Mouse (Mus musculus) heart, embryonic 13.5 days (tissue): ENCODE measurements at regions not wholly inside any gene's neighbourhood (a gene's known extent, or its start where the extent isn't known, plus 50 kb on each side); places are given as distances from the start of the nearest gene placed in this dataset.

ENCODE experiments used
- ATAC-seq: fragments of 200-750 bp; cut with Nextera tagmentation; 2 replicates; pipeline ENCODE4 v1.8.0; 2017; ENCODE audit warnings: moderate TSS enrichment; ENCODE audit not compliant: insufficient number of reproducible peaks, low FRiP score, low TSS enrichment; ENCODE audit errors: extremely low read depth
- H3K27ac ChIP-seq: fragments of 300-500 bp; sonication (generic); replicated peaks from 2 replicates; pipeline ENCODE4 v1.5.1; 2015; ENCODE audit warnings: moderate library complexity, mild to moderate bottlenecking, inconsistent platforms
- H3K27me3 ChIP-seq: fragments of 300-500 bp; sonication (generic); replicated peaks from 2 replicates; pipeline ENCODE4 v1.6.1; 2015; ENCODE audit warnings: mild to moderate bottlenecking, inconsistent platforms
- H3K36me3 ChIP-seq: fragments of 300-500 bp; sonication (generic); 2 replicates; pipeline ENCODE4 v1.6.1; 2015; ENCODE audit warnings: mild to moderate bottlenecking, inconsistent platforms
- H3K4me1 ChIP-seq: fragments of 300-500 bp; sonication (generic); 2 replicates; pipeline ENCODE4 v1.6.1; 2015; ENCODE audit warnings: inconsistent platforms
- H3K4me2 ChIP-seq: fragments of 300-500 bp; sonication (generic); 2 replicates; pipeline ENCODE4 v1.6.1; 2015; ENCODE audit warnings: inconsistent platforms, mild to moderate bottlenecking, moderate library complexity
- H3K4me3 ChIP-seq: fragments of 300-500 bp; sonication (generic); 2 replicates; pipeline ENCODE4 v1.5.1; 2015; ENCODE audit warnings: moderate library complexity, mild to moderate bottlenecking, inconsistent platforms
- H3K9ac ChIP-seq: fragments of 300-500 bp; sonication (generic); 2 replicates; pipeline ENCODE4 v1.6.1; 2015; ENCODE audit warnings: inconsistent platforms, mild to moderate bottlenecking, moderate library complexity
- H3K9me3 ChIP-seq: fragments of 300-500 bp; sonication (generic); 2 replicates; pipeline ENCODE4 v1.6.1; 2016; ENCODE audit warnings: inconsistent platforms
- WGBS: fragments of 180-500 bp; shearing (Covaris S2); methylation state at CpG from one replicate; pipeline ENCODE4 v1.1.7; 2015; ENCODE audit warnings: mixed read lengths; 5-methylcytosine and 5-hydroxymethylcytosine counted together

- ATAC-seq = no peak
Measured at GRCm38 (mm10) chr14:106190721-106191120, 84.7 kb downstream of the Trim52 start.

DNA sequence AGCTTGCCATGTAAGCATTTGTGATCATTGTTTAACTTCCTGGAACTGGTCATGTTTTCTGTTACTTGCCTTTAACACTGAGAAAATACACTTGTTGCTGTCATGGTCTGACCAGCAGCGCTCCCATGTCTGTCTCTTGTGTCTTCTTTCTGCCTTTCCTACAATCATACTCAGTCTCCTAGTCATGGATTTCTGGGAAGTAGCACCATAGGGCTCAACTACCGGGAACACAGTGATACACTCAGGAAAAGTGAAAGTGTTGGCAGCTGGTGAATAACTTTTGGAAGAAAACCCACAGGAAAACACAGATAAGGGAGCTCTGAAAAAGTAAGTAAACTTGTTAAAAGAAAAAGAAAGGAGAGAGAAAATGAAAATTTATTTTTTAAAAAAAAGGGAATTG lies 87.6 kb downstream of the Trim52 start:
- ATAC-seq = no peak
- H3K4me3 ChIP-seq = no peak overlapping the region
- peaks cover 9% of the 10 kb centered on the region for H3K4me1 ChIP-seq
- no peak overlapping the region for H3K4me2 ChIP-seq
- no peaks in the 10 kb centered on the region for H3K36me3 ChIP-seq
- H3K9me3 ChIP-seq = no peaks in the 10 kb centered on the region
- WGBS = 60% methylated on average over 2 of the region's 2 CpGs
- no peak overlapping the region for H3K27ac ChIP-seq
- no peak overlapping the region for H3K9ac ChIP-seq
- no peaks in the 10 kb centered on the region for H3K27me3 ChIP-seq

More at GRCm38 (mm10) chr14:106190721-106191120, 84.7 kb downstream of the Trim52 start:
- Histone ChIP-seq H3K36me3 (no peaks in the 10 kb centered on the region), H3K27me3 (no peaks in the 10 kb centered on the region), H3K9ac (no peak overlapping the region), H3K27ac (no peak overlapping the region), H3K4me3 (no peak overlapping the region), H3K4me2 (no peak overlapping the region), H3K4me1 (peaks cover 9% of the 10 kb centered on the region), H3K9me3 (no peaks in the 10 kb centered on the region)
- 68% methylated on average over 4 of the region's 4 CpGs for WGBS

DNA sequence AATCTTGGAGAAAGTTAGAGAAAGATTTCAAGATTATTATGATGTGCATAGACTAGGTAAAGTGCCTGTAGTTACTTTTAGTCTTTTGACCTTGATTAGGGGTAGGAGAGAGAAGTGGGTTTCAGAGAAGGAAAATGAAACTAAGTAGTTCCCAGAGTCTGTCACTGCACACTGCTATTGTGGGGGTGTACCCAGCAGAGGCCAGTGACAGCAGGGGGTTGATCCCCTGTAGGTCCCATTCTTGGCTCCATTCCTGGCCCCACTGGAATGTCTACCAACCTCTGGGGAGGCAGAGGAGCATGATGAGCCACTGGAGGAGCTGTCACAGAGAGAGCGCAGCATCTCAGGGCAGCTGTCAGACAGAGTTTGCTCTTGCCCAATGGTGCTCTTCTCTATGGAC lies 88.1 kb downstream of the Trim52 start:
- Histone ChIP-seq H3K27me3 (no peaks in the 10 kb centered on the region), H3K9ac (no peak overlapping the region), H3K4me3 (no peak overlapping the region), H3K9me3 (no peaks in the 10 kb centered on the region), H3K27ac (no peak overlapping the region), H3K4me2 (no peak overlapping the region), H3K36me3 (no peaks in the 10 kb centered on the region), H3K4me1 (peaks cover 9% of the 10 kb centered on the region)
- WGBS = 86% methylated on average over 1 of the region's 1 CpGs
- no peak for ATAC-seq

DNA sequence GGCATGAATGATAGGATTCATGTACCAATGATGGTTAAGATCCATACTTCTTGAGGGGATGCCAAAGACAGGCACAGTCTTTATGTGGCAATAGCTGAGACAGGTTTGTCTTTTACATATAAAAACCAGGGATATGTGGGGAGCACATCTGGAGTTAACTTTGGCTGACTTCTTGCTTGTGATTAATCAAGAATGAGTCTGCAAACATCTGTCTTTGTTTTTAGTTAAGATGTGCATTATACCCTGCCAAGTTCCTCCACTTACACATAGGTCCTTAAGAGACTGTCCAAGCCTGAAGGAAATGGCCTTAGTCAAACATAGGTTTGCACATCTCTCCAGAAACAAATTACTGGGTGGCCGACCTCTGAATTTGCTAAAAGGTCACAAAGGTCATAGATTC lies 91.8 kb downstream of the Trim52 start:
- WGBS = 53% methylated on average over 1 of the region's 1 CpGs
- no peak for ATAC-seq
- no peak overlapping the region for H3K27ac ChIP-seq
- H3K4me2 ChIP-seq = no peak overlapping the region
- H3K4me3 ChIP-seq = no peak overlapping the region
- H3K36me3 ChIP-seq = no peaks in the 10 kb centered on the region
- no peaks in the 10 kb centered on the region for H3K27me3 ChIP-seq
- peaks cover 9% of the 10 kb centered on the region for H3K4me1 ChIP-seq
- H3K9me3 ChIP-seq = no peaks in the 10 kb centered on the region
- H3K9ac ChIP-seq = no peak overlapping the region

DNA sequence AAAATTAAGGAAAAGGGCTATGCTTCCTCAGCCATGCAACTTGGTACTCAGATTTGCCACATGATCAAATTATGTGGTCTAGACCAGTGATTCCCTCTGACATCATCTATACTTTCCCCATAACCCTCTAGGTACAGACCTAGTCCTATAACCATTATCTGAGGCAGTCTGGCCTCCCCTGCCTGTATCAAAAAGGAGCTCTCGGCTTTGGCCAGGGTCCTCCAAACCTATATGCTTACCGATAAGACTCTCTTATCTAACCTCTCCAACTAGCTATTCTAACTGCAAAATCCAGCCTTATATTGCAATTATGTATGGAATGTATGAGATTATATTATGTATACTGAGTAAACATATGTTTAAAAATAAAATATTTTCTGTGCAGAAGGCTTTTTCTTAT lies 93.1 kb downstream of the Trim52 start:
- no peak for ATAC-seq
- Histone ChIP-seq H3K4me2 (no peak overlapping the region), H3K4me1 (peaks cover 3% of the 10 kb centered on the region), H3K27me3 (no peaks in the 10 kb centered on the region), H3K4me3 (no peak overlapping the region), H3K36me3 (no peaks in the 10 kb centered on the region), H3K27ac (no peak overlapping the region), H3K9ac (no peak overlapping the region), H3K9me3 (no peaks in the 10 kb centered on the region)
- WGBS = 66% methylated on average over 2 of the region's 2 CpGs

- no peak for ATAC-seq
- WGBS = 38% methylated on average over 1 of the region's 1 CpGs
Measured at GRCm38 (mm10) chr14:106199536-106200319, 93.7 kb downstream of the Trim52 start.

DNA sequence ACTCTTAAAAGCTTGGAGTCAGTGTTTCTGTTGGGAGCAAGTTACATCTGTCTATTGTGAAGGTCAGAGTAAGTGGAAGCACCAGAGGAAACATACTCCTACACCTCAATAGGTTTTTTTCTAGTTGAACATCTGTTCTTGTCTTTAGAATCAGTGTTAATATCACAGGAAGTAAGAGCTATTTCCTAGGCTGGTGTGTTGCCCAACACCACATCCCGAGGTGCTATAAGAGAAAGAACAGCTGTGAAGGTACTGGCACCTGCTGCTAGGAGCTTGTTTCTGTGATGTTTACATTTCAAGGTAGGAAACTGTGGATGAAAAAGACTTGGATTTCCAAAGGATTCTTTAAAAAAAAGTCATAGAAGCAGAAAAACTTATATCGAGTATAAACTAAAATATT lies 105.1 kb downstream of the Trim52 start:
- WGBS = 59% methylated on average over 2 of the region's 2 CpGs
- Histone ChIP-seq H3K4me1 (no peaks in the 10 kb centered on the region), H3K4me2 (no peak overlapping the region), H3K27ac (no peak overlapping the region), H3K9me3 (no peaks in the 10 kb centered on the region), H3K27me3 (no peaks in the 10 kb centered on the region), H3K9ac (no peak overlapping the region), H3K4me3 (no peak overlapping the region), H3K36me3 (no peaks in the 10 kb centered on the region)
- ATAC-seq = no peak

More at GRCm38 (mm10) chr14:106199536-106200319, 93.7 kb downstream of the Trim52 start:
- Histone ChIP-seq H3K4me2 (no peak overlapping the region), H3K9ac (no peak overlapping the region), H3K9me3 (no peaks in the 10 kb centered on the region), H3K4me3 (no peak overlapping the region), H3K4me1 (no peaks in the 10 kb centered on the region), H3K27ac (no peak overlapping the region), H3K36me3 (no peaks in the 10 kb centered on the region), H3K27me3 (no peaks in the 10 kb centered on the region)

DNA sequence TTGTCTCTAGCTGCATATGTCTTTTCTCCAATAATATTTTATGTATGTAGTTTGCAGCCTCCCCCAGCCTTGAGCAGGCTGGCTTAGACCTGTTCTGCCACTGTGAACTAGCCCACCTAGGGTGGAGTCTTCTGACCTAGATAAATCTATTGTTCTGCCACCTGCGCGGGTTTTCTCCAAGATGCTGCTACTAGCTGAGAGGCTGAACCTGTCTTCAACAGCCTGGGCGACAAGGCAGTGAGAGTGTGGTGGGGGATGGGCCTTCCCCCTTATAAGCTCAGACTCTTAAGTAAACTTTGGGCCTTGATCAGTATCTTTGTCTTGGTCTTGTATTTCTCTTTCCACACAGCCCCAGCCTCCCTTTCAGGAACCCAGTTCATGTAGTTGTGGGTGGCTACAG lies 111.7 kb downstream of the Trim52 start:
- Histone ChIP-seq H3K36me3 (no peaks in the 10 kb centered on the region), H3K9me3 (no peaks in the 10 kb centered on the region), H3K4me2 (no peak overlapping the region), H3K4me1 (no peaks in the 10 kb centered on the region), H3K9ac (no peak overlapping the region), H3K27me3 (no peaks in the 10 kb centered on the region), H3K4me3 (no peak overlapping the region), H3K27ac (no peak overlapping the region)
- 72% methylated on average over 3 of the region's 3 CpGs for WGBS
- no peak for ATAC-seq

DNA sequence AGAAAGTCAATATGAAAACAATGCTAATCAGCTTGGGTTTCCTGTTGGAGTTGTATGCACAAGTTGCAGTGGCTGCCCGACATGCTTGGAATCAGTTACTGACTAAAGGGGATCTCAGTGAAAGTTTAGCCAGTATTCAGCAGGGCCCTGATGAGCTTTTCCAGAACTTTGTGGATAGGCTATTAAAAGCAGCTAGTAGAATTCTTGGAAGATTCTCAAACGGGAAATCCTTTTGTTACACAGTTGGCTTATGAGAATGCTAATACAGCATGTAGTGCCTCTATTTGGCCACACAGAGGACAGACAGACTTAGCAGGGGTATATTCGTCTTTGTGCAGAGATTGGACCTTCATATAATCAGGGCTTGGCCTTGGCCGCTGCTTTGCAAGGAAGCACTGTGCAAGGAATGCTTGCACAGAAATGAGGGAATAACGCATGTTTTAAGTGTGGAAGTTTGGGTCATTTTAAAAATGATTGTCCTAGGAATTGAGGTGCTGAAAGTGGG lies 113.3 kb downstream of the Trim52 start:
- WGBS = 64% methylated on average over 5 of the region's 5 CpGs
- ATAC-seq = no peak
- H3K27ac ChIP-seq = no peak overlapping the region
- H3K36me3 ChIP-seq = no peaks in the 10 kb centered on the region
- H3K27me3 ChIP-seq = no peaks in the 10 kb centered on the region
- H3K4me2 ChIP-seq = no peak overlapping the region
- H3K9ac ChIP-seq = no peak overlapping the region
- H3K4me3 ChIP-seq = no peak overlapping the region
- H3K9me3 ChIP-seq = no peaks in the 10 kb centered on the region
- H3K4me1 ChIP-seq = no peaks in the 10 kb centered on the region

GRCm38 (mm10) chr14:106225401-106225800 lies 119.4 kb downstream of the Trim52 start:
- Histone ChIP-seq H3K9ac (no peak overlapping the region), H3K4me2 (no peak overlapping the region), H3K36me3 (no peaks in the 10 kb centered on the region), H3K27ac (no peak overlapping the region), H3K4me1 (no peaks in the 10 kb centered on the region), H3K9me3 (no peaks in the 10 kb centered on the region), H3K4me3 (no peak overlapping the region), H3K27me3 (no peaks in the 10 kb centered on the region)
- WGBS = 61% methylated on average over 1 of the region's 1 CpGs
- ATAC-seq = no peak

DNA sequence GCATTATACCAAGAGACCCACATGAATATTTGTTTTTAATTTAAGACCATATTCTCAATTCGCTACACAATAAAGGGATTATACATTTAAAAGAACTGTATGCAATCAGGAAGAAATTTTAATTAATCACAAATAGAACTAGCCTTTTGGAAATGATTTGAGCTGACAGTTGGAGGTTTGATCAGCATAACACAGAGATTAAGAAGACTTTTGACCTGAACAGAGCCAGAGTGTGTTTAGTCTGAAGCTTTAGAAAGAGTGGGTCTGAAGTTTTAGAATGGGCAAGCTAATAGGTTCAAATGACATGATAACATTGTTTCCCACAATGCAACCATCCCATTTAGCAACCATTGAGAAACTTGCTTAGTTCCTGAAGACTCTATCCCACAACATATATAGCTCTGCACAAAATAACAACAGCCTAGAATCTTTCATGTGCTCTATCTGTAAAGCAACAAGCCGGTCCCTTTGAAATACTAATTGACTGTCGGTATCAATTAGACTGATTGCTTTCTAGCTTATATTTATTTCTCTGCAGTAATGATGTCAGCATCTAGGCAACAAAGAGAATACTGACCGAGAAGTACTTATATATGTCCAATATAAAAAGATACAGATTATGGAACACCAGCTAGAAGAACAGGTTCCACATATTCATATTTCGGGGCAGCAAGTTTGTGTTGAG lies 135.9 kb downstream of the Trim52 start:
- 83% methylated on average over 5 of the region's 5 CpGs for WGBS
- ATAC-seq = no peak

More for the DNA sequence above, 135.9 kb downstream of the Trim52 start:
- Histone ChIP-seq H3K9me3 (no peaks in the 10 kb centered on the region), H3K9ac (no peak overlapping the region), H3K4me1 (no peaks in the 10 kb centered on the region), H3K27ac (no peak overlapping the region), H3K36me3 (no peaks in the 10 kb centered on the region), H3K4me2 (no peak overlapping the region), H3K27me3 (no peaks in the 10 kb centered on the region), H3K4me3 (no peak overlapping the region)
